Mouse (Mus musculus) embryonic fibroblast, embryonic 13.5 days (primary cell): ENCODE results near the gene Pde6d.

Experiments used
- CTCF ChIP-seq: IDR thresholded peaks from 2 replicates; pipeline ENCODE4 v1.5.1; 2011; ENCODE audit warnings: mild to moderate bottlenecking, control low read depth, low read length, moderate library complexity, borderline replicate concordance; ENCODE audit not compliant: insufficient read depth
- POLR2A ChIP-seq: IDR thresholded peaks from 2 replicates; pipeline ENCODE4 v1.6.1; 2011; ENCODE audit warnings: low read depth, mild to moderate bottlenecking, control low read depth, low read length, moderate library complexity

DNA sequence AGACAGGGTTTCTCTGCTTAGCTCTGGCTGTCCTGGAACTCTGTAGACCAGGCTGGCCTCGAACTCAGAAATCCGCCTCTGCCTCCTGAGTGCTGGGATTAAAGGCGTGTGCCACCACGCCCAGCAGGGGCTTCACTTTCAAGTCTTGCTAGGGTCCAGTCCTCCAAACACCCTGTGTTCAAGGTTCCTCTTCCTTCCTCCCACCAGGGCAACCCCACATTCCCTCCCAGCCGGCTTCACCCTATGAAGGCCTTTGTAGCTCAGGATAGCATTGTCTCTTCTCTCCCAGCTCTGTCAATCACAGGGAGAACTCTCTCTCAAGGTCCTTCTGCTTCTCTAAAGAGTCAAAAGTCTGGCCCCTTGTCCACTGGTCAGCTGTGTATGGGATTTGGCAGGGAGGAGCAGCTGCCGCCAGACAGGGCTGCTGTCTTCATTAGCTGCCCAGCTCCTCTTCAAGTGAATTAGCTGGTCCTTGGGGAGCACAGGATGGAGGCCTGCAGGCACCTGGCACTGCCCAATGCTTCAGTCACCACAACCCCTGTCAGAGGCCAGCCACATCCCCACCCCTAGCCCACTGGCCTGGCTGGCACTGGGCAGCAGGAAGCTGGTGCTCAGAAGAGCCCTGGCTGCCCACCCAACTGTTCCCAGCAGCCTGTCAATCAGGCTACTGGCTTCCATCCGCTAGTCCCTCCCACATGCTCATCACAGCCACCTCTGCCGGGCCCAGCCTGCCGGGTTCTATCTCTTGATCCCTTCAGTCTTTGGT lies 71.6 kb downstream of the Pde6d start:
- no peak for TF ChIP-seq CTCF
- TF ChIP-seq POLR2A: no peak
